Mouse (Mus musculus) WW6 (cell line): ENCODE measurements at regions not wholly inside any gene's neighbourhood (a gene's known extent, or its start where the extent isn't known, plus 50 kb on each side); places are given as distances from the start of the nearest gene placed in this dataset.

Experiments used
- DNase-seq: peaks from one replicate; pipeline ENCODE4 v3.0.0-alpha.2; 2013; ENCODE audit warnings: low read depth, low spot score

GRCm38 (mm10) chr8:12503344-12503743 lies 69.5 kb upstream of the Spaca7 start:
- DNase-seq = no peak

GRCm38 (mm10) chr8:12504240-12504639 lies 68.6 kb upstream of the Spaca7 start:
- DNase-seq = no peak

- no peak for DNase-seq
Observed at GRCm38 (mm10) chr8:12504777-12505176, 68.1 kb upstream of the Spaca7 start.

GRCm38 (mm10) chr8:12510233-12510632 lies 62.6 kb upstream of the Spaca7 start:
- no peak for DNase-seq

GRCm38 (mm10) chr8:12513042-12513441 lies 59.8 kb upstream of the Spaca7 start:
- no peak for DNase-seq

- no peak for DNase-seq
Observed at GRCm38 (mm10) chr8:12514138-12514537, 58.7 kb upstream of the Spaca7 start.

GRCm38 (mm10) chr8:12521636-12522035 lies 51.2 kb upstream of the Spaca7 start:
- no peak for DNase-seq
